Mouse (Mus musculus): Measurements from ENCODE around the gene Aco1.
A peak's percentile ranks its signal among the peaks of the same experiment; 100 is the strongest.
"Not testable (repeated sequence)": the region's sequence is repeated elsewhere in the genome, so short reads cannot be mapped to it uniquely, and the experiment has no call there.

The Aco1 gene

DNA sequence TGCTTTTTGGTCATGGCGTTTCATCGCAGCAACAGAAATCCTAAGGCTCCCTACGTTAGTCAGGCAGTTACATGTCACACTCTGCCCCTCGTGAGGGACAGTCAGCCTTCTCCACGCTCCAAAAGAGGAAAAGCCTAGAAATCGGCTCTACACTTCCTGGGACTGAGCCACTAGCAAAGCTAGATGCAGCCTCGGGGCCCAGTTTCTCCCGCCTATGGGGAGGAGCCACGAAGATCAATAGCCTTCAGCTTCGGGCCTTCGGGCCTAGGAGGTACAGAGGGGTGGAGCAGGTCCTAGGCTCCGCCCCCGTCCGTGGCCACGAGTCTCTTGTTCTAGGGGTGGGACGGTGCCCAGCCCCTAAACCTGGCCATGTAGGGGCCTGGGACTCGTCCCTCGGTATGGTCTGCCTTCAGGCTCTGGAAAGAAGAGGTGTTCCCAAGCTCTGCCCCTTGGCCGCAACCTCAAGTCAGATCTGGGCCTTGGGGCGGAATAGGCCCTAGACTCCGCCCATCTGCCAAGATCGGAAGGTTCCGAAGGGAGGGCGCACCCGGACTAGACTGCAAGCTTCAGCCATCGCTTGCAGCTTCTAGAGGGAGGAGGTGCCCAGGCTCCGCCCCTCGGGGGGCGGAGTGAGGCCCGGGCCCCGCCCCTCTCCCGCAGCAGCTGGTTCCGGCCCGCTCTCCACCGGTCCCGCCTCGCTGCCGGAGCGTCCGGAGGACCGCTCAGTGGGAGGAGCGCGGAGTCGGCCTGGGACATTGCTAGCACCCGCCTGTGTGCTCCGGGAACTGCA is at the start of gene Aco1:
Gene Aco1 (plus strand): TSS at position 339 of the 790 bp plus-strand sequence.
- DNase-seq (ENCODE audit: low read depth, low spot score), result peak; percentile 98

DNA sequence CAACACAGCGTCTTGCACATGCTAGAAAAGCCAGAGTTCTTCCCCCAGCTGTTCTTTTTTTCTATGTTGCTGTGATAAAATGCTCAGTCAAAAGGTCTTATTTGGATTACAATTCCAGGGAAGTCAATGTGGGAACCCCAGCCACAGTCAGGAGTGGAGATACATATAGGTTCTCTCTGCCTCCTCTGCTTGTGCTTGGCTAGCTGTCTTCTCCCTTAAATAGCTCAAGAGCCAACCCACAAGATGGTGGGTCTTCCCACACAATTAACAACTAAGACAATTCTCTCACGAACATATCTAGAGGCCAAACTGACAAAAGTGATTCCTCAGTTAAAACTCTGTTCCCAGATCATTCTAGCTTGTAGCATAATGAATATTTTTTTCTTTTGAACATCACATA is 47.9 kb upstream of the Aco1 start:
- no peak for DNase-seq (ENCODE audit: low read depth, low spot score)

DNA sequence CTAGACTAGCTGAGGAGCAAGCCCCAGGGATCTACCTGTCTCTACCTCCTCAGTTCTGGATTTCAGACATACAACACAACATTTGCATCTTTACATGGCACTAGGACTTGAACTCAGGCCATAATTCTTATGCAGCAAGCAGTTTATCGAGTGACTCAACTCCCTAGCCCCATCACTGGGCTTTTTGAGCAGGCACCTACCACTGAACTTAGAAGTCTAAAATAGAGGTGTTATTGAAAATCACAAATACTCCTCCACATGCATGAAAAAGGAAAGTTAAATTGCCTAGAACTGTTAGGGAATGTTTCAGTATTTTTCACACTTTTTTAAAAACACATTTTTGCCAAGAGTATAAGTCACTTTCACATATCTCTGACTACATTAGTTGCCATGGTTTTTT is 39.9 kb upstream of the Aco1 start:
- DNase-seq (ENCODE audit: low read depth, low spot score), result no peak

DNA sequence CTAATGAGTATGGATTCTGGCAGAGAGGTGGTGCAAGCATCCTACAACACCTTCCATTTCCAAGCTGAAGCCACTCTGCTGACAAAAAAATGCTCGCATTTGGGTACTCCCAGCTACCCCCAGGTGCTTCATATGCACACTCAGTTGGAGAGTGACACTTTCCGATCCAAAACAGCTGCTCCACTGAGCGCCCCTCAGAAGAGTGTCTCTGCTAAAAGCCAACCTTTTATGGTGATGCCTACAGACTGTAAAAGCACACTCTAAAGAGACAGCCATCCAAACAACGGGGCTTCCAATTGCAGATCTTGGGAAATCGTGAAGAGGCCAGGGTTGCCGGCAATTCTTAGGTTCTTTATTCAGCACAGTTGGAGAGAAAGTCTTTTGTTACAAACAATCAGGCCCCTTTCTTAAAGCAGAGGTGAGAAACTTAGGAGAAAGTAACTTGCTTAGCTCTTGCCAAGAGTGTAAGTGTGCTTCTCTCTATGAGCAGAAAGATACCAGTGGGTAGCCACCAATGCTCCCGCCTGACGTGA is 36.8 kb upstream of the Aco1 start:
- DNase-seq (ENCODE audit: low read depth, low spot score), result no peak

GRCm38 (mm10) chr4:40108030-40108429 is 34.9 kb upstream of the Aco1 start:
- DNase-seq (ENCODE audit: low read depth, low spot score), result no peak

DNA sequence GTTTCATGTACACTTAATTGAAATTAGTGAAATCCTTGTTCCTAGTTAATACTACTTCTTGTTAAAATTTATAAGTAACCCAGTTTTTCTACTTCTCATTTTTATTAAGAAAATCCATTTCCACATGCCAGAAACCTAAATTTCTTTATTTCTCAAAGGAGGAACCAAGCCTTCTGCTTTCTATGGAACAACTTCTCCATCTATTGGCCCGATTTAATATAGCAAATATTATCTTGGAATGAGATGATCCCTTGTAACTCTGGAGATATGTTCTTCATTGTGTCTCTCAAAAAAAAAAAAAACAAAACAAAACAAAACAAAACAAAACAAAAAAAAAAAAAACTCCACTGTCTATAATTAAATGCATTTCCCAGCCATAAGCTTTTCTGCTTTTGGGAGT is 29.7 kb upstream of the Aco1 start:
- DNase-seq (ENCODE audit: low read depth, low spot score), result no peak

GRCm38 (mm10) chr4:40121221-40121620 is 21.7 kb upstream of the Aco1 start:
- no peak for DNase-seq (ENCODE audit: low read depth, low spot score)

- not testable (repeated sequence) for DNase-seq (ENCODE audit: low read depth, low spot score)
These were observed 20.6 kb upstream of the Aco1 start for GRCm38 (mm10) chr4:40122291-40122690.

DNA sequence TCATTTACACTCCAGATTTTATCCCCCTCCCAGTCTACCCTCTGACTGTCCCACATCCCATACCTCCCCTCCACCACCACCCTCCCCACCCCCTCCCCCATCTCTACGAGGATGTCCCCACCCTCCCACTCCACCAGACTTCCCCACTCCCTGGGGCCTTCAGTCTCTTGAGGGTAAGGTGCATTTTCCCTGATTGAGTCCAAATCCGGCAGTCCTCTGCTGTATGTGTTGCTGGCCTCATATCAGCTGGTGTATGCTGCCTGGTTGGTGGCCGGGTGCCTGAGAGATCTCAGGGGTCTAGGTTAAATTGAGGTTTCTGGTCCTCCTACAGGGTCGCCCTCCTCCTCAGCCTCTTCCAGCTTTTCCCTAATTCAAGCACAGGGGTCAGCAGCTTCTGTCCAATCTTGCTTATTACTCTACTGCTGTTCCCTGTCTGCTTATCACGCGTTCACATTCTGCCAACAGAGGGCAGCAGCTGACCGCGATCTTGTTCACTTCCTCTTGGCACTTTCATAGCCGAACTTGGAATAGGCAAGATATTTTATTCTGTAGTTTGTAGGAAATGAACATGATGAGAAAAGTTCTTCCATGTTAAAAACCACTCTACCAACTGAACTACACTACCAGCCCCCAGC is 8.3 kb upstream of the Aco1 start:
- peak; percentile 51 for DNase-seq (ENCODE audit: low read depth, low spot score)

- no peak for DNase-seq (ENCODE audit: low read depth, low spot score)
These were observed 6.4 kb upstream of the Aco1 start for GRCm38 (mm10) chr4:40136519-40136918.

DNA sequence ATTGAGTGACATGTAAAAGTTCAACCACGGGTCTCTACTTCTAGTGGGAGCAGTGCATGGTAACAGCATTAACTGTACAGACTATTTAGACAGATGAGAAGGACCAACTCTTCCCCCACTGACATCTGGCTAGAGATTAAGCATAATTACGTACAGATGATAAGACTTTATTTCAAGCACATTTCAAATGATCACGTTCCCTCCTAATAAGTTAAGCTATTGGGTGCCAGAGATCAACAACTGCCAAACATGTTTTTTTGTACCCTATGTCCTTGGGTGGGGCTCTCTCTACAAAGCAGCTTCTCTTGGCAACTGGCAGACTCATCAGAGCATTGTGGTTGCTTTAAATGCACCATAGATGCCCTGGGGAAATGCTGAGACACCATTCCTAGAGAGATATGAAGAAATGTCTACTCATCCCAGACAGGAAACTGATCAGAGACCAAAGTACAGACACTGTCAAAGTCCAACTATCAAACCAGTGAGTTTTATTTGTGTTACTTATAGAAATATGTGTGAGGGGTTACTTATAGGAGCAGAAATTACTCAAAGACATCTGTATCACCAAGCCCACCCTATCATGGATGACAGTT is 3.1 kb upstream of the Aco1 start:
- no peak for DNase-seq (ENCODE audit: low read depth, low spot score)

- DNase-seq (ENCODE audit: low read depth, low spot score), result no peak
These were observed 621 bp downstream of the Aco1 start for GRCm38 (mm10) chr4:40143533-40143871.

DNA sequence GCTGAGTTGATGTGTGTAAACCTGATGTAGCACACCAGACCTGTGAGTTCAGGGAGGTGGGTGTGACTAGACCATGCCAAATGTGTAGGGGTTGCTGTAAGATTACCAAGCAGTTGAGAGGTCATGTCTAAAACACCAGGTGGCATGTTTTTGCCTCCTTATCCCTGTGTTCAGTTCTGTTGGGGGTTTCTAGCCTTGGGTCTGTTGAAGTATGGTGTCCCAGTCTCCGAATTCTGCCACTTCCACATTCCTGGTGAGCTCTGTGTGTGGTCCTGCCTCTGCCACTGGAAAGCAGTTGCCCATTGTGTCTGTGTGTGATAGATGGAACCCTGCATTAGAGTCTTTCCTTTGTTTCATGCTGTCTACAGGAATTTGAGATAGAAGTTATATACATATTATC is 1.7 kb downstream of the Aco1 start:
- DNase-seq (ENCODE audit: low read depth, low spot score), result no peak

- no peak for DNase-seq (ENCODE audit: low read depth, low spot score)
These were observed 2.1 kb downstream of the Aco1 start for GRCm38 (mm10) chr4:40144981-40145380.

DNA sequence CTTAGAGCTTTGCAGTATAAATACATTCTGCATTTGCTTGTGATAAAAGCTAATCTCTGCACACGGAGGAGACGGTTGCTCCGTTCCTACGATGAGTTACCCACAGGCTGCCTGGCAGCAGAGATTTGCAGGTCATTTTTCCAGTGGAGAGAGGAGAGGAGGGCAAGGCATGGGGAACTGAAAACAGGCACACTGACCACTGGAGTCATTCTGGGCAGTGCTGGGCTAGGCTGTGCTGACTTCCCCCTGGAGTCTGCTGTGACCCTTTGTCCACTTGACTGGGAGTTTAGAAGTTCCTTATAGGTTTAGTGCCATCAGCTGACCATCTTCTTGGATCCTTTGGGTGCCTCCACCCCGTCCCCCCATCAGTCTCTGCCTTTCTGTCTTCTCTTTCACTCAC is 5.4 kb downstream of the Aco1 start:
- DNase-seq (ENCODE audit: low read depth, low spot score), result no peak

DNA sequence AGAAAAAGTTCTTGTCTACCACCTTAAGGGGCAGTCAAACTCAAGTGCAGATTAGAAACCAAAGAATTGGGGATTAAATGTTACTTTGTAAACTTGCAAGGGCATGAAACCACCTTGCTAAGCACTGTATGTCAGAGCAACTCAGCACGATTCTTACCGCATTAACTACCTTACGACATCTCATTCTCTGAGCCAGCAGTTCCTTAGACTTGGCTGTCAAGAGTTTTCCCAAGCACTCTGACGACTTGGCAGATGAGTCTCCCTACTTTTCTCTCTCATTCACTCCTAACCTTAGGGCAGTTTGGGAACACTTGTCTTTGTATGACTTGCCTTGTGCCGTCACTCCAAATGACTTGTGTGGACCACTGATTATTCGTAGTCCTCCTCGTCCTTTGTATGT is 7.2 kb downstream of the Aco1 start:
- DNase-seq (ENCODE audit: low read depth, low spot score), result no peak

DNA sequence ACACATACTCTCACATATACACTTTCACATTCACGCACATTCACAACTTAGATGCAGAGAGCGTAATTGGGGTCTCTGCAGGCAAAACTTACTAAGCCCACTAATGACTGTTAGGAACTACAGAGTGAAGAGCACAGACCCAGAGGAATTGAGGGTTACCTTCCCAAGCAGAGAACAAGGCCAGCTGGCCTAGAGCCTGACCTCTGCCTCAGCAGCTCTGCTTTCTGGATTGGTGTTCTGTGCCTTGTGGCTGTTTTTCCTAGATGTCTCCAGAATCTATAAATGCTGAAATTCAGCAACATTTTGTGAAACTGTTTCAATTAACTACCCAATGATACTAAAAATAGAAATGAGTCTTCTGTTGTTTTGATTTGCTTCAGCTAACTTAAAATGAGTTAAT is 9.9 kb downstream of the Aco1 start:
- no peak for DNase-seq (ENCODE audit: low read depth, low spot score)

DNA sequence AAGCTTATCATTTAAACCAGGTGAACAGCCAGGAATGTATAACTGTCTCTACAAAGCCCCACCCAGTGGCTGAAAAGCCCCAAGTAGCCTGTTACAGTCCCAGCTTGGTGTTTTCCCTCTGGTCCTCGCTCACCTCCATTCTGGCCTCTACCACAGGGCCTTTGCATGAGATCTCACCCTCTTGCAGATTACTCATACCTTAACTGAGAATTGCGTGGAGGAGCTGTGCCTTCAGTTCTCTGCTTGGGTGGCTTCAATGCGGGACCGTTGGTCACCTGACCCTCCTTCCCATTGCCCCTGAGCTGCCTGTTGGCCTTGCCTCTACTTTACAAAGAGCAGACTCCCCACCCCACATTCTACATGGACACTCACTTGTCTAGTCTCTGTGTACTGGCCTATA is 10.6 kb downstream of the Aco1 start:
- no peak for DNase-seq (ENCODE audit: low read depth, low spot score)

GRCm38 (mm10) chr4:40154751-40155150 is 11.9 kb downstream of the Aco1 start:
- DNase-seq (ENCODE audit: low read depth, low spot score), result no peak

DNA sequence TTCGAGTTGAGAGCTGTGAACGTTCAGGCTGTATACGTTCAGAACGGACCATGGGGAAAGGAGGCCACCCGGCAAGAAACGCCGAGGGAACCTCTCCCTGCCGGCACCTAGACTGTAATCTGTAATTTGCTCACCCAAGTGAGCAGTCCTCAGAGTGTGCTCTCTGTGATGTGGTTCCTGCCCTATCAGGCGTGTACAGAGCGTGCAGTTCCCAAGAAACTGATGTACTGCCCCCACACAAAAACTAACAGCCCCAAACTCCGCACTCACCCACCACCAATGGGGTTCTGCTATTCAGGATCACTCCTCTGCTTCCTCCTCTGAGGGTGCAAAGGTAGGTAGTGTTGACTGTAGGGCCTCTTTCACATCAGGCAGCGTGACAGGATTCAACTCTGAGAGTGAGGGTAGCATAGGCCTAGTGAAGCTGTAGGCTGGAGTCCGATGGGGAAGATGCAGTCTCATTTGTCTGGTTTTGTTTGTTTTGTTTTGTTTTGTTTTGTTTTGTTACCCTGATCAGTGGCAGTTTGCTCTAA is 12.7 kb downstream of the Aco1 start:
- no peak for DNase-seq (ENCODE audit: low read depth, low spot score)

- peak; percentile 56 for DNase-seq (ENCODE audit: low read depth, low spot score)
These were observed 13.3 kb downstream of the Aco1 start for GRCm38 (mm10) chr4:40156153-40156552.

All from skeletal muscle tissue, adult 2 months (tissue).